Mouse (Mus musculus) spleen, adult 2 months (tissue): ENCODE measurements around the gene Mif4gd.

Experiments used
- CTCF ChIP-seq: fragments of 200-500 bp; IDR thresholded peaks from 2 replicates; pipeline ENCODE4 v1.5.1; 2011; ENCODE audit warnings: mild to moderate bottlenecking, inconsistent platforms; ENCODE audit not compliant: insufficient read depth, insufficient read length, insufficient replicate concordance; ENCODE audit errors: extremely low read depth
- POLR2A ChIP-seq: fragments of 200-500 bp; IDR thresholded peaks from 2 replicates; pipeline ENCODE4 v1.6.1; 2011; ENCODE audit warnings: low read depth, low read length, inconsistent platforms

- no peak for TF ChIP-seq POLR2A
- no peak for TF ChIP-seq CTCF
Observed at GRCm38 (mm10) chr11:115636960-115637359, 24.2 kb upstream of the Mif4gd start.
